Mouse (Mus musculus) midbrain, postnatal 0 days (tissue): ENCODE data around the gene Apba1. TPM values are rescaled to one million over a fixed set of nuclear protein-coding genes. Genes with fewer than 3 reads are reported as not detected.

ENCODE experiments used
- ATAC-seq: fragments of 200-750 bp; cut with Nextera tagmentation; 2 replicates; pipeline ENCODE4 v1.8.0; 2017; ENCODE audit warnings: moderate number of reproducible peaks, mild to moderate bottlenecking, moderate TSS enrichment, moderate library complexity; ENCODE audit not compliant: low FRiP score
- DNase-seq: peaks from one replicate; pipeline ENCODE4 v3.0.0-alpha.2; 2015; ENCODE audit warnings: low spot score
- H3K27ac ChIP-seq: fragments of 300-500 bp; sonication (generic); 2 replicates; pipeline ENCODE4 v1.5.1; 2014; ENCODE audit warnings: low read depth, mild to moderate bottlenecking, low read length, mixed read lengths
- H3K27me3 ChIP-seq: fragments of 300-500 bp; sonication (generic); 2 replicates; pipeline ENCODE4 v1.6.1; 2014; ENCODE audit warnings: low read length, control low read depth, mixed read lengths; ENCODE audit not compliant: insufficient read depth
- H3K36me3 ChIP-seq: fragments of 300-500 bp; sonication (generic); 2 replicates; pipeline ENCODE4 v1.6.1; 2014; ENCODE audit warnings: low read length, control low read depth, mixed read lengths; ENCODE audit not compliant: insufficient read depth
- H3K4me1 ChIP-seq: fragments of 300-500 bp; sonication (generic); 2 replicates; pipeline ENCODE4 v1.6.1; 2014; ENCODE audit warnings: mild to moderate bottlenecking, control low read depth, antibody characterized with exemption, low read length, mixed read lengths; ENCODE audit not compliant: insufficient read depth
- H3K4me2 ChIP-seq: fragments of 300-500 bp; sonication (generic); 2 replicates; pipeline ENCODE4 v1.6.1; 2014; ENCODE audit warnings: low read depth, mild to moderate bottlenecking, low read length, mixed read lengths; ENCODE audit not compliant: poor library complexity, severe bottlenecking
- H3K4me3 ChIP-seq: fragments of 300-500 bp; sonication (generic); 2 replicates; pipeline ENCODE4 v1.5.1; 2014; ENCODE audit warnings: low read depth, mild to moderate bottlenecking, low read length, moderate library complexity
- H3K9ac ChIP-seq: fragments of 300-500 bp; sonication (generic); replicated peaks from 2 replicates; pipeline ENCODE4 v1.6.1; 2014; ENCODE audit warnings: mild to moderate bottlenecking, low read length, moderate library complexity, mixed read lengths; ENCODE audit not compliant: poor library complexity, severe bottlenecking
- H3K9me3 ChIP-seq: fragments of 300-500 bp; sonication (generic); 2 replicates; pipeline ENCODE4 v1.6.1; 2016; ENCODE audit warnings: low read length, control low read depth
- CTCF ChIP-seq: IDR thresholded peaks from 2 replicates; pipeline ENCODE4 v1.5.1; 2016; ENCODE audit warnings: antibody characterized with exemption, mild to moderate bottlenecking
- WGBS: fragments of 180-500 bp; shearing (Covaris S2); extraction: QIAGEN DNeasy Blood & Tissue Kit; methylation state at CpG from one replicate; pipeline ENCODE4 v1.1.7; 2014; 5-methylcytosine and 5-hydroxymethylcytosine counted together
- polyA plus RNA-seq: library from polyadenylated mRNA; unstranded; fragments of >200 nt; fragmentation: Nextera tagmentation; extraction: Ambion mirVana; gene quantifications from 2 replicates; pipeline ENCODE4 v1.2.1, GENCODE M21; 2015
- total RNA-seq: library from RNA; depleted of rRNA; stranded (reverse); fragments of >200 nt; gene quantifications from 2 replicates; pipeline ENCODE4 v1.2.3, GENCODE M21; 2014

The Apba1 gene
- total and polyA plus RNA-seq, 2 experiments from 2014 or later, result 15.4 to 193 TPM

GRCm38 (mm10) chr19:23858091-23858490, 99.4 kb downstream of the Apba1 start:
- Histone ChIP-seq H3K9ac (no peak overlapping the region), H3K27me3 (no peaks in the 10 kb centered on the region), H3K9me3 (no peaks in the 10 kb centered on the region), H3K4me3 (no peak overlapping the region), H3K27ac (no peak overlapping the region), H3K4me2 (no peak overlapping the region), H3K36me3 (no peaks in the 10 kb centered on the region), H3K4me1 (no peaks in the 10 kb centered on the region)
- DNase-seq (no peak), ATAC-seq (no peak)
- 97% methylated on average over 4 of the region's 4 CpGs for WGBS
- peak; percentile 31 for TF ChIP-seq CTCF

DNA sequence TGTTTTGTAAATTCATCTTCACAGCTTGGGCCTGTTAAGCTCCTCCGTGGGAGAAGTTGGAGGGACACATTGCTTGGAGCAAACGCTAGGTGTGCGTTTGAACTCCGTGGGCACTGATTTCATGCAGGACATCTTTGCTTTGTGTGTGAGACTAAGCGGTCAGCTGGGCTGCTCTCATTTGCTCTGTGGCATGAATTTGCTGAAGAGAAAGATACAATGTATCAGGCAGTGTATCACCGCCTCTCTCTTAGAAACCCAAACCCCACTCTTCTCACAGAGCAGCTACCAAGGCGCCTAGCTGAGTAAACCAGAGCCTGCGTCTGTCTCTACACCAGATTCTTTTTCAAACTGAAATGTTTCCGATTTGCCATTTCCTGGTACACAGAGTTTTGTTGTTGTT, 100.1 kb downstream of the Apba1 start:
- H3K36me3 ChIP-seq, result no peaks in the 10 kb centered on the region
- no peak overlapping the region for H3K4me3 ChIP-seq
- no peak for TF ChIP-seq CTCF
- H3K27me3 ChIP-seq, result no peaks in the 10 kb centered on the region
- 81% methylated on average over 9 of the region's 9 CpGs for WGBS
- ATAC-seq, result no peak
- no peaks in the 10 kb centered on the region for H3K4me1 ChIP-seq
- H3K27ac ChIP-seq, result no peak overlapping the region
- no peaks in the 10 kb centered on the region for H3K9me3 ChIP-seq
- H3K9ac ChIP-seq, result no peak overlapping the region
- H3K4me2 ChIP-seq, result no peak overlapping the region
- no peak for DNase-seq

DNA sequence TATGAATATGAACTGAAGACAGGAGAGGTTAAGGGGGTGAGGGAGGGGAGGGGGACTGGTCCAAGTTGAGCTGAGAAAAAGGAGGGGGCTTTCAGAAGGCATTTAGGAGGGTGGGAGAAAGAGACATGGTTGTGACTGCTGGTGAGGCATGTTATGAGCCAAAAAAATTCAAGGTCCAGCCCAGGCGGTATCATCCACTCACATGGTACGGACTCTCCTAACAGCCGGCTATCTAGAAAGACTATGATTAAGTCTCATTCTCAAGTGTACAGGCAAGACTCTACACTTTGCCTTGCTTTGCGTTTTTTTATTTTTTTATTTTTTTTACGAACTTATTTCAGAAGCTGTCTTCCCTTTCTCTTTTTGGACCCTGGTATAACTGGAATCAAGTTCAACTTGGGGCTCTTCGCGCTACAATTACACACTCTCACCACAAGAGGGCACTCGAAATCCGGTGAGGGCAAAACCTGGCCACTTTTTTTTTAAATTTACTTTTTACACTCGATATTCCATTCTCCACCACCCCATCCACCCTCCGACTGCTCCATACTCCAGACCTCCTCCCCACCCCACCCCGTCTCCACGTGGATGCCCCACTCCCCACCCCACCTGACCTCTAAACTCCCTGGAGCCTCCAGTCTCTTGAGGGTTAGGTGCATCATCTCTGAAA, 101.6 kb downstream of the Apba1 start:
- H3K4me1 ChIP-seq, result peaks cover 6% of the 10 kb centered on the region; the same call in 1 of the 2 replicates
- WGBS, result 36% methylated on average over 13 of the region's 13 CpGs
- H3K27ac ChIP-seq, result no peak overlapping the region
- H3K4me2 ChIP-seq, result no peak overlapping the region
- H3K27me3 ChIP-seq, result no peaks in the 10 kb centered on the region
- DNase-seq, result peak; percentile 42
- no peak overlapping the region for H3K4me3 ChIP-seq
- no peaks in the 10 kb centered on the region for H3K36me3 ChIP-seq
- ATAC-seq, result no peak
- H3K9me3 ChIP-seq, result no peaks in the 10 kb centered on the region
- no peak overlapping the region for H3K9ac ChIP-seq
- TF ChIP-seq CTCF, result peak; percentile 68

DNA sequence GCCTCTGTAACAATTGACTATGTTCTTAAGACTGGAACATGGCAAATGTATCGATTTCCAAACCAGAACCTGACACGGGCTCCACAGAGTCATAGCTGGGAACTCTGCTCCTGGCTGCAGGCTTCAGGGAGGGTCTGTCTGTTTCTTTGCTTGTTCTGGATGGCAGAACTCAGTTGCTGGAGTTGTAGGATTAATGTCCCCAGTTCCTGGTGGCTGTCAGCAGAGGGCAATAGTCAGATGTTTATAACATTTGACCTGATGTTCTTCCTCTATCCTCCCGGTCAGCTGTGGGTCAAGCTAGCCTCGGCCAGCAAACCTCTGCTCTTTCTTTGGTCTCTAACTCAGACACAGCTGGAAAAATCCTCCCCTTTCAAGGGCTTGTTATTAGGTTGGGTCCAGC, 104.0 kb downstream of the Apba1 start:
- 35% methylated on average over 4 of the region's 4 CpGs for WGBS
- Histone ChIP-seq H3K4me3 (no peak overlapping the region), H3K4me2 (no peak overlapping the region), H3K27ac (no peak overlapping the region), H3K9ac (no peak overlapping the region), H3K4me1 (peaks cover 6% of the 10 kb centered on the region; the same call in 1 of the 2 replicates), H3K27me3 (no peaks in the 10 kb centered on the region), H3K36me3 (no peaks in the 10 kb centered on the region), H3K9me3 (no peaks in the 10 kb centered on the region)
- TF ChIP-seq CTCF, result peak; percentile 52
- DNase-seq, result no peak
- ATAC-seq, result no peak

DNA sequence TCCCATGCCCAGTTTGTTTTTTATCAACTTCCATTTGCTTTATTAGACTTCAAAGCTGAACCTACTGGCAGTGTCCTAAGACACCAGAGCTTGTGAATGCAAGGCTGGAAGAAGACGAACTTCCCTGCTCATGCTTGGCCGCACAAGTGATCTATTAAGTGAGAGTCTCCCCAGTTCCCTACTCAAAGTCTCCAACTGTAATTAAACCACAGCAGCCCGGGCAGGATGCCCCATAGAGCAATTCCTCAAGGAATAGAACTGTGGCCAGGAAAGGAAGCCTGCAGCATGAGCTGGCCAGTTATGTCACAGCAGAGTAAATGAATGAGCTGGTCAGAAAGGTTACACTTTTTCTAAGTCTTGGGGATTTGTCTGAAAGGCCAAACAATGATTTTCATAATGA, 105.3 kb downstream of the Apba1 start:
- peak; percentile 38 for DNase-seq

DNA sequence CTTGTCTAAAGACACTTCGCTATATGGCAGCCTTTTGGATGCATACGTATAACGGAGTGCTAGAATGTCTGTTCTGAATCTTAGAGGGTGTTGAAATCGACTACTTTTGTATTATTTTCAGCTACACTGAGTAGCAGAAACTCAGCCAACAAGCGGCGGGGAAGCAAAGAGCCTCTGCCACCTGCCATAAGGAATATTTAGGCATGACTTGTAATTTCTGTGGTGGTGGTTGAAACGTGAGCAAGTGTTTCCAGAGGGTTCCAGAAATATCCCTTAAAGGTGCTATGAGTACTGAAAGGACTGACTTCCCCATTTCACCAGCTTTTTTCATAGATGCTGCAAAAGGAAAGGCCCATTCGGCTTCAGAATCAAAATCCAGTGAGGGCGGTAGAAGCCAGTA, 107.4 kb downstream of the Apba1 start:
- Histone ChIP-seq H3K4me1 (peaks cover 6% of the 10 kb centered on the region; the same call in 1 of the 2 replicates), H3K36me3 (no peaks in the 10 kb centered on the region), H3K27me3 (no peaks in the 10 kb centered on the region), H3K9ac (no peak overlapping the region), H3K27ac (no peak overlapping the region), H3K4me2 (no peak overlapping the region), H3K9me3 (no peaks in the 10 kb centered on the region), H3K4me3 (no peak overlapping the region)
- no peak for TF ChIP-seq CTCF
- 88% methylated on average over 9 of the region's 9 CpGs for WGBS
- DNase-seq, result peak; percentile 50
- ATAC-seq, result no peak

More for the DNA sequence above, 105.3 kb downstream of the Apba1 start:
- Histone ChIP-seq H3K4me3 (no peak overlapping the region), H3K9me3 (no peaks in the 10 kb centered on the region), H3K36me3 (no peaks in the 10 kb centered on the region), H3K4me1 (peaks cover 6% of the 10 kb centered on the region; the same call in 1 of the 2 replicates), H3K27ac (no peak overlapping the region), H3K27me3 (no peaks in the 10 kb centered on the region), H3K4me2 (no peak overlapping the region), H3K9ac (no peak overlapping the region)
- no peak for TF ChIP-seq CTCF
- no peak for ATAC-seq
- 42% methylated on average over 3 of the region's 3 CpGs for whole genome bisulfite sequencing
